Mouse (Mus musculus) kidney, postnatal 0 days (tissue): ENCODE results near the gene Dcdc2b. TPM values are rescaled to one million over a fixed set of nuclear protein-coding genes. Genes with fewer than 3 reads are reported as not detected.

Experiments
- ATAC-seq: fragments of 200-750 bp; cut with Nextera tagmentation; replicated peaks from 2 replicates; pipeline ENCODE4 v1.8.0; 2017; ENCODE audit warnings: low read depth, moderate number of reproducible peaks, moderate TSS enrichment, moderate library complexity; ENCODE audit not compliant: low FRiP score
- DNase-seq: peaks from one replicate; pipeline ENCODE4 v3.0.0-alpha.2; 2016; ENCODE audit warnings: low spot score
- H3K27ac ChIP-seq: fragments of 300-500 bp; sonication (generic); 2 replicates; pipeline ENCODE4 v1.5.1; 2014; ENCODE audit warnings: mild to moderate bottlenecking
- H3K27me3 ChIP-seq: fragments of 300-500 bp; sonication (generic); 2 replicates; pipeline ENCODE4 v1.6.1; 2014; ENCODE audit warnings: low read length, mixed read lengths; ENCODE audit not compliant: insufficient read depth
- H3K36me3 ChIP-seq: fragments of 300-500 bp; sonication (generic); 2 replicates; pipeline ENCODE4 v1.6.1; 2014; ENCODE audit warnings: low read length, mixed read lengths; ENCODE audit not compliant: insufficient read depth
- H3K4me1 ChIP-seq: fragments of 300-500 bp; sonication (generic); replicated peaks from 2 replicates; pipeline ENCODE4 v1.6.1; 2014; ENCODE audit warnings: antibody characterized with exemption, low read length, mixed read lengths; ENCODE audit not compliant: insufficient read depth
- H3K4me2 ChIP-seq: fragments of 300-500 bp; sonication (generic); 2 replicates; pipeline ENCODE4 v1.6.1; 2014; ENCODE audit warnings: mild to moderate bottlenecking, low read length, moderate library complexity, mixed read lengths
- H3K4me3 ChIP-seq: fragments of 300-500 bp; sonication (generic); replicated peaks from 2 replicates; pipeline ENCODE4 v1.5.1; 2014; ENCODE audit warnings: low read depth, low read length
- H3K9ac ChIP-seq: fragments of 300-500 bp; sonication (generic); 2 replicates; pipeline ENCODE4 v1.6.1; 2014; ENCODE audit warnings: low read depth, low read length
- H3K9me3 ChIP-seq: fragments of 300-500 bp; sonication (generic); replicated peaks from 2 replicates; pipeline ENCODE4 v1.6.1; 2016; ENCODE audit warnings: low read length, inconsistent platforms, mixed read lengths
- CTCF ChIP-seq: IDR thresholded peaks from 2 replicates; pipeline ENCODE4 v1.5.1; 2016; ENCODE audit warnings: antibody characterized with exemption, low read depth, mild to moderate bottlenecking, moderate library complexity
- WGBS: fragments of 180-500 bp; shearing (Covaris S2); extraction: QIAGEN DNeasy Blood & Tissue Kit; methylation state at CpG from one replicate; pipeline ENCODE4 v1.1.7; 2014; 5-methylcytosine and 5-hydroxymethylcytosine counted together
- polyA plus RNA-seq: library from polyadenylated mRNA; unstranded; fragments of >200 nt; fragmentation: Nextera tagmentation; extraction: Ambion mirVana; gene quantifications from 2 replicates; pipeline ENCODE4 v1.2.1, GENCODE M21; 2015

Gene Dcdc2b
- polyA plus RNA-seq, 1 experiment from 2014 or later, result 1.9 TPM

DNA sequence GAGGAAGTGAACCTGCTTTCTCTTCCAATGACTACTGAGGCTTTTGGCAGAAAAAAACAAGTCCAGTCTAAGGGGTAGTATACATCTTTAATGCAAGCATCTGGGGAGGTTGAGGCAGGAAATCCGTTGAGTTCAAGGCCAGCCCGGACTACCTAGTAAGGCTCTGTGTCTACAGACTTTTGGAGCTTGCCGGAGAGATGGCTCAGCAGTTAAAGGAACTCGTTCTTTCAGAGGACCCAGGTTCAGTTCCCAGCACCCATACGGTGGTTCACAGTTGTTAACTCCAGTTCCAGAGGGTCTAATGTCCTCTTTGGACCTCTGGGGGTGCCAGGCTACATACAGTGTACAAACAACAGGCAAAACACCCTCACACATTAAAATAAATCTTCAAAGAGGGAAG, 4.0 kb upstream of the Dcdc2b start:
- Histone ChIP-seq H3K4me1 (peaks cover 19% of the 10 kb centered on the region), H3K27me3 (no peaks in the 10 kb centered on the region), H3K9ac (peak overlapping the region; percentile 74; the same call in 1 of the 2 replicates), H3K27ac (peak overlapping the region; percentile 82; the same call in 1 of the 2 replicates), H3K36me3 (0 out of 2 replicates have a peak, but pooled peaks cover 7% of the 10 kb centered on the region), H3K4me3 (peak overlapping the region; percentile 55; the same call in 1 of the 2 replicates), H3K4me2 (peak overlapping the region; percentile 79), H3K9me3 (no peaks in the 10 kb centered on the region)
- DNase-seq, result no peak
- no peak for ATAC-seq
- 98% methylated on average over 5 of the region's 5 CpGs for WGBS
- TF ChIP-seq CTCF, result no peak

DNA sequence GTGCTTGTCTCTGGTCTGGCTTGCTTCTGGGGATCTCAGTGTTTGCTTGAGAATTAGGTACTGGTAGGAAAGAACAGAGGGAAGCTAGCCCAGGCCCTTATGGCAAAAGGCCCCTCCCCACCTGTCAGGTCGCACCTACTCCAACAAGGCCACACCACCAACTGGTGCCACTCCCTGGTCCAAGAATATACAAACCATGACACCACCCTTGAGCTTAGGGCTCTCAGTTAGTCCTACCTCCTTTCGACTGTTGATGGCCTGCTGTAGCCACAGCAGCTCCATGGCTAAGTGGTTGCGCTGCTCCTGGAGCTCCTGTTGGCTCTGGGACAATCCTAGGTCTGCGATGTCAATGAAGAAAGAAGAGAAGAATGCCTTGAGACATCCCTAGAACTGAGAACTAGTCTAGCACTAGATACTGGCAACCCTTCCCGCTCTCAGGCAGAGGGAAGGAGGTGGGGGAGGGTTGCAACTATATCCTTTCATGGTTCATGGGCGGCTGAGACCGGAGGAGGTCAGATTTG, 3.1 kb upstream of the Dcdc2b start:
- no peaks in the 10 kb centered on the region for H3K9me3 ChIP-seq
- no peaks in the 10 kb centered on the region for H3K27me3 ChIP-seq
- H3K27ac ChIP-seq, result no peak overlapping the region
- peaks cover 11% of the 10 kb centered on the region for H3K4me1 ChIP-seq
- no peak overlapping the region for H3K4me3 ChIP-seq
- H3K36me3 ChIP-seq, result 0 out of 2 replicates have a peak, but pooled peaks cover 7% of the 10 kb centered on the region
- no peak for TF ChIP-seq CTCF
- no peak for DNase-seq
- ATAC-seq, result no peak
- 80% methylated on average over 7 of the region's 7 CpGs for WGBS
- H3K4me2 ChIP-seq, result no peak overlapping the region
- no peak overlapping the region for H3K9ac ChIP-seq

DNA sequence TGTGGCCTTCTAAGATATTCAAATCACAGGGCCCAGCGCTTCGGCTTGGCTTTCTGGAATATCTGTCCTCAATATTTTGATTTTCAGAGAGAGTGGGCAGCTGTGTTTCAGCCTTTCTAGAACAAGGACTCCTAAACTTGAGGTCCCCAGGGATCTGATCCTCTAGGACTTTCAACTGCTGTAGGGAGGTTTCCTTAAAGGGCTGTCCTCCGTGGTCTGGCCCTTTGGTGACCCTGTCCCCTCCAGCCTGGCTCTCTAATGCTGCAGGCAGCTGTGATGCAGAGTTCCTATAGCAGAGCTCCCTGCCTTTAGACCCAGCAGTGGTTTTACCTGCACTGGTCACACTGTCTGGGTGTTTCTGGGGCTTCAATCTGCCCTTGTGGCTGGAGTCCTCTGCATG, 2.6 kb upstream of the Dcdc2b start:
- no peaks in the 10 kb centered on the region for H3K27me3 ChIP-seq

DNA sequence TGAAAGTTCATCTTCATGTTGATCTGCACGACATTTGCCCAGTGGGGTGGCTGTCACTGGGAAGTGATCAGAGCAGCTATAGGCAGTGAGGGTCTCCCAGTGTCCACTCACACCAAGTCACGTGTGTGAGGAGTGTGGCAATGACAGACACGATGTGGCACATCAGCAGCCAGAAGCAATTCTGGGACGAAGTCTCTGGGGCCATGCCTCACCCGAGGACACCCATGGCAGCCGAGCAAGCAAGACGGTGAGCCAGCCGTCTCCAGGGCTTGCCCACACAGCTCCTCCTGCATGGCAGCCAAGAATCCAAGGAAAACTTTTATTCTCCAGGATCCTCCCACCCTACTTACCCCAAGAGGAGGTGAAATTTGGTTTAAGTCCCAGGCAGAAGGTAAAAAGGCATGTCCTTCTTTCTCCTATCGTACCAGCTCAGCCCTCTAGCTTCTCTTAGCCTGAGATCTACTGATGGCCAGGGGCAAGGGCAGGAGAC, 1.8 kb upstream of the Dcdc2b start:
- WGBS, result 85% methylated on average over 9 of the region's 9 CpGs

More for the DNA sequence above, 2.6 kb upstream of the Dcdc2b start:
- no peaks in the 10 kb centered on the region for H3K9me3 ChIP-seq
- no peak overlapping the region for H3K4me3 ChIP-seq
- no peak overlapping the region for H3K27ac ChIP-seq
- H3K9ac ChIP-seq, result no peak overlapping the region
- H3K4me1 ChIP-seq, result peaks cover 9% of the 10 kb centered on the region
- 0 out of 2 replicates have a peak, but pooled peaks cover 7% of the 10 kb centered on the region for H3K36me3 ChIP-seq
- 93% methylated on average over 3 of the region's 3 CpGs for WGBS
- TF ChIP-seq CTCF, result no peak
- ATAC-seq (no peak), DNase-seq (no peak)
- H3K4me2 ChIP-seq, result no peak overlapping the region

DNA sequence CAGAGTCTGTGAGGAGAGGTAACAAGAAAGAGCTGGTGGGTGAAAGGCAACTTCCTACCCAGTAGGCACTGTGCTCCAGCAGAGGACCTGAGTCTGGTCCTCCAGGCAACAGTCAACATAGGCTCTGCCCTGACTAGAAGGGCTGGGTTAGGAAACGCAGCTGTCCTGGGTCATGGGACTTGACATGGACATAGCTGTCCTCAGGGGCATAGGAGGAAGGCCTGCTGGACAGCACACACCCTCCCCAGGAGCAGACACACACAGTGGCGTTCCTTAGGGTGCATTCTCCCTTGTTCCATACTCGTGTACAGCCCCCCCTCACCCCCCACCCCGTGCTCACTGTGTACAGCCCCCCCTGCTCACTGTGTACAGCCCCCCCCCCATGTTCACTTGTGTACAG, 3.6 kb downstream of the Dcdc2b start:
- Histone ChIP-seq H3K27me3 (no peaks in the 10 kb centered on the region), H3K27ac (no peak overlapping the region), H3K4me3 (no peak overlapping the region), H3K36me3 (peaks cover 18% of the 10 kb centered on the region), H3K9me3 (no peaks in the 10 kb centered on the region), H3K4me1 (no peaks in the 10 kb centered on the region), H3K9ac (no peak overlapping the region), H3K4me2 (no peak overlapping the region)
- DNase-seq (no peak), ATAC-seq (no peak)
- WGBS, result 59% methylated on average over 4 of the region's 4 CpGs
- no peak for TF ChIP-seq CTCF

More for the DNA sequence above, 1.8 kb upstream of the Dcdc2b start:
- Histone ChIP-seq H3K9me3 (no peaks in the 10 kb centered on the region), H3K4me2 (no peak overlapping the region), H3K36me3 (0 out of 2 replicates have a peak, but pooled peaks cover 7% of the 10 kb centered on the region), H3K27ac (no peak overlapping the region), H3K4me1 (peaks cover 9% of the 10 kb centered on the region), H3K9ac (no peak overlapping the region), H3K27me3 (no peaks in the 10 kb centered on the region), H3K4me3 (no peak overlapping the region)
- DNase-seq, result no peak
- ATAC-seq, result no peak
- TF ChIP-seq CTCF, result no peak

DNA sequence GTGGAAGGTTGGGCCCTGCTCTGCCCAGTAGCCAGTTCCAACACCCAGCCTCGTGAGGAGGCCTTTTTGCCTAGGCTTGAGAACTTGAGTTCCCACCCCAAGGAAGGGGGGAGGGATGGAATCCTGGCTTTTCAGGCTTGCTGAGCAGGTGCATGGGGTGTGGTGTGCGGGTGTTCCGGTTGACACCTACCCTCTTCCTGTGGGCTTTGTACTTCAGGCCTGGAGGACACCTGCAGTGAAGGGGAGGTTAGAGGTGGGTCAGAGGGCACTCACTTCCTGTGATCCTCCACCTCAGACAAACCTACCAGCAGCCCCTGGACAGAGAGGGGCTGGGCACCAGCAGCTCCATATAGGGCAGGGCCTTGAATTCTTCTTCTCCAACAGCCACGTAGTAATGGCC, 4.0 kb downstream of the Dcdc2b start:
- Histone ChIP-seq H3K27ac (no peak overlapping the region), H3K4me3 (no peak overlapping the region), H3K4me2 (no peak overlapping the region), H3K9me3 (no peaks in the 10 kb centered on the region), H3K36me3 (peaks cover 18% of the 10 kb centered on the region), H3K9ac (no peak overlapping the region), H3K4me1 (no peaks in the 10 kb centered on the region), H3K27me3 (no peaks in the 10 kb centered on the region)
- DNase-seq (no peak), ATAC-seq (no peak)
- WGBS, result 61% methylated on average over 4 of the region's 4 CpGs
- TF ChIP-seq CTCF, result no peak

DNA sequence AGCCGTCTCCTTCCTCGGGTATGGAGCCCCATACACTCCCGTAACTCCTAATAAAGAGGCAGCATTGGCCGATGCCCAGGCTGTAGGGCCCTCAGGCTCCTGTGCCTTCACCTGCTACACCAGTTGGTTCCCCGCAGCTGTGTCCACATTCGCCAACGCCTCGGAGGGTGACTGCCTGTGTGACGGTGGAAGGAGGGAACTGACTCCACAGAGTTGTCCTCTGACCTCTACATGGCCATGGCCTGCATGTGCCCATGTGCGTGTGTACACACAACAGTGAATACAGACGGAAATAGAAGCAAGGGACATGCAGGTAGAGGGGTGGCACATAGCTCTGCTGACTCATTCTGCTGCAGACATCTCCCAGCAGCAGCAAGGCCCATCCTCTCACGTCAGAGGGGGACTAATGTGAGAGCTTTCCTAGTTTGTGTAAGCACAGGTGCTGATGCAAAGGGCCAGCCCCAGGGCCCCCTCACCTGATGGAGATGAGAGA, 4.9 kb downstream of the Dcdc2b start:
- TF ChIP-seq CTCF, result no peak
- DNase-seq (no peak), ATAC-seq (peak; percentile 8; the same call in 1 of the 2 replicates)
- no peak overlapping the region for H3K4me3 ChIP-seq
- no peaks in the 10 kb centered on the region for H3K27me3 ChIP-seq
- WGBS, result 81% methylated on average over 12 of the region's 12 CpGs
- H3K9ac ChIP-seq, result no peak overlapping the region
- no peaks in the 10 kb centered on the region for H3K4me1 ChIP-seq
- H3K9me3 ChIP-seq, result no peaks in the 10 kb centered on the region
- H3K4me2 ChIP-seq, result no peak overlapping the region
- H3K36me3 ChIP-seq, result peaks cover 22% of the 10 kb centered on the region
- H3K27ac ChIP-seq, result no peak overlapping the region
